Mouse (Mus musculus): Measurements from ENCODE around the gene Nlrc5.
"Not testable (repeated sequence)": the region's sequence is repeated elsewhere in the genome, so short reads cannot be mapped to it uniquely, and the experiment has no call there.

Nlrc5 gene

GRCm38 (mm10) chr8:94433981-94434466 is at the start of gene Nlrc5:
Gene Nlrc5, plus strand, starts transcription at chr8:94434356.
- DNase-seq (ENCODE audit: low read depth): peak; percentile 49

GRCm38 (mm10) chr8:94385506-94386213 is 48.5 kb upstream of the Nlrc5 start:
- DNase-seq (ENCODE audit: low read depth): no peak

- DNase-seq (ENCODE audit: low read depth): peak; percentile 88
These were observed 47.7 kb upstream of the Nlrc5 start, which contains the start of gene Herpud1 for GRCm38 (mm10) chr8:94386214-94387026. Gene Herpud1, plus strand, starts transcription at chr8:94386438.

GRCm38 (mm10) chr8:94387027-94387684 is 47.0 kb upstream of the Nlrc5 start:
- peak; percentile 68 for DNase-seq (ENCODE audit: low read depth)

- DNase-seq (ENCODE audit: low read depth): no peak
These were observed 46.4 kb upstream of the Nlrc5 start for GRCm38 (mm10) chr8:94387785-94388184.

GRCm38 (mm10) chr8:94389531-94389930 is 44.6 kb upstream of the Nlrc5 start:
- no peak for DNase-seq (ENCODE audit: low read depth)

GRCm38 (mm10) chr8:94390429-94390828 is 43.7 kb upstream of the Nlrc5 start:
- no peak for DNase-seq (ENCODE audit: low read depth)

GRCm38 (mm10) chr8:94390910-94391309 is 43.2 kb upstream of the Nlrc5 start:
- DNase-seq (ENCODE audit: low read depth): no peak

- DNase-seq (ENCODE audit: low read depth): no peak
These were observed 42.0 kb upstream of the Nlrc5 start for GRCm38 (mm10) chr8:94392147-94392546.

- DNase-seq (ENCODE audit: low read depth): no peak
These were observed 41.5 kb upstream of the Nlrc5 start for GRCm38 (mm10) chr8:94392648-94393047.

GRCm38 (mm10) chr8:94395851-94396540 is 38.2 kb upstream of the Nlrc5 start:
- no peak for DNase-seq (ENCODE audit: low read depth)

GRCm38 (mm10) chr8:94396964-94397657 is 37.0 kb upstream of the Nlrc5 start:
- no peak for DNase-seq (ENCODE audit: low read depth)

GRCm38 (mm10) chr8:94398587-94398986 is 35.6 kb upstream of the Nlrc5 start:
- no peak for DNase-seq (ENCODE audit: low read depth)

- no peak for DNase-seq (ENCODE audit: low read depth)
These were observed 34.7 kb upstream of the Nlrc5 start for GRCm38 (mm10) chr8:94399361-94399953.

GRCm38 (mm10) chr8:94399957-94400356 is 34.2 kb upstream of the Nlrc5 start:
- not testable (repeated sequence) for DNase-seq (ENCODE audit: low read depth)

- no peak for DNase-seq (ENCODE audit: low read depth)
These were observed 25.6 kb upstream of the Nlrc5 start for GRCm38 (mm10) chr8:94408443-94409080.

- DNase-seq (ENCODE audit: low read depth): no peak
These were observed 24.6 kb upstream of the Nlrc5 start for GRCm38 (mm10) chr8:94409523-94409922.

GRCm38 (mm10) chr8:94412518-94412917 is 21.6 kb upstream of the Nlrc5 start:
- no peak for DNase-seq (ENCODE audit: low read depth)

GRCm38 (mm10) chr8:94413509-94413908 is 20.6 kb upstream of the Nlrc5 start:
- no peak for DNase-seq (ENCODE audit: low read depth)

GRCm38 (mm10) chr8:94415218-94415617 is 18.9 kb upstream of the Nlrc5 start:
- no peak for DNase-seq (ENCODE audit: low read depth)
